In genomic region chr6:93543354-93544129, GRCm38 (mm10) we compare ENCODE assay signal across 8 mouse cellular contexts.
DNase-seq lines count a peak whose midpoint lies in the region; ATAC-seq and TF ChIP-seq lines count a peak whose summit lies in the region.
"Had no signal": no experiment of that assay in that cellular context is flagged by ENCODE, and none has a peak within 500 bp of the region (broad histone marks: within the 10 kb centered on the region; RNA-seq: fewer than 3 reads in every experiment).

No protein-coding gene starts in this region.

- H3K9me3 ChIP-seq in intestine, embryonic 16.5 days (ENCODE audit: control insufficient read depth, low read length), result no peaks in the 10 kb centered on the region
- H3K9me3 ChIP-seq: liver, embryonic 15.5 days had no signal

- ATAC-seq in intestine, embryonic 16.5 days, result no peak
- no peak for ATAC-seq in granulocyte monocyte progenitor cell, adult 5-6 weeks (replicated peaks; ENCODE audit: poor library complexity, severe bottlenecking)

- H3K36me3 ChIP-seq in liver, adult 2 months (ENCODE audit: control insufficient read depth, insufficient read depth, low read length), result no peaks in the 10 kb centered on the region
- no peaks in the 10 kb centered on the region for H3K36me3 ChIP-seq in intestine, embryonic 16.5 days (ENCODE audit: control insufficient read depth, insufficient read depth, low read length)
- no peaks in the 10 kb centered on the region for H3K36me3 ChIP-seq in thymus, adult 2 months (ENCODE audit: control insufficient read depth, insufficient read depth, low read length)
- H3K36me3 ChIP-seq: liver, embryonic 15.5 days had no signal

- WGBS in liver, adult 2 months, result 45% methylated on average over 15 of the region's 15 CpGs
- 35% methylated on average over 15 of the region's 15 CpGs for WGBS in intestine, embryonic 16.5 days
- 64% methylated on average over 15 of the region's 15 CpGs for WGBS in thymus, adult 2 months

- H3K9ac ChIP-seq in liver, adult 2 months (ENCODE audit: low read depth, low read length), result no peak overlapping the region
- no peak overlapping the region for H3K9ac ChIP-seq in intestine, embryonic 16.5 days (ENCODE audit: low read depth, low read length)
- H3K9ac ChIP-seq: liver, embryonic 15.5 days had no signal

- no peak for TF ChIP-seq POLR2A in liver, adult 2 months (IDR thresholded peaks at IDR 0.05; ENCODE audit: extremely low read depth, insufficient read depth, low read length)
- TF ChIP-seq POLR2A in thymus, adult 2 months (IDR thresholded peaks at IDR 0.05; ENCODE audit: control insufficient read depth, extremely low read depth, insufficient read depth, low read length, poor library complexity), result no peak

- peak overlapping the region; percentile 8; the same call in 1 of the 2 replicates for H3K4me2 ChIP-seq in intestine, embryonic 16.5 days (ENCODE audit: low read depth, low read length)
- H3K4me2 ChIP-seq: liver, embryonic 15.5 days had no signal

- no peak overlapping the region for H3K27ac ChIP-seq in liver, adult 2 months (replicated peaks; ENCODE audit: insufficient read depth, low read depth, low read length)
- H3K27ac ChIP-seq in intestine, embryonic 16.5 days (ENCODE audit: low read length), result no peak overlapping the region
- no peak overlapping the region for H3K27ac ChIP-seq in thymus, adult 2 months (ENCODE audit: control insufficient read depth, insufficient read depth, low read length)
- H3K27ac ChIP-seq: liver, embryonic 15.5 days had no signal

- DNase-seq in liver, adult 2 months (ENCODE audit: extremely low read depth, low read depth, low spot score), result no peak
- no peak for DNase-seq in liver
- DNase-seq in fibroblast of lung, adult 2 months (ENCODE audit: low read depth), result peak; percentile 4
- peak; percentile 19 for DNase-seq in lung, postnatal 36 days
- no peak for DNase-seq in thymus, adult 2 months

- no peak for TF ChIP-seq CTCF in liver, adult 2 months (IDR thresholded peaks at IDR 0.05; ENCODE audit: low read depth, low read length)
- no peak for TF ChIP-seq CTCF in thymus, adult 2 months (IDR thresholded peaks at IDR 0.05; ENCODE audit: borderline replicate concordance, control insufficient read depth, extremely low read depth, insufficient read depth, low read length, poor library complexity)

- H3K27me3 ChIP-seq in liver, adult 2 months (ENCODE audit: control insufficient read depth, insufficient read depth, low read length), result no peaks in the 10 kb centered on the region
- no peaks in the 10 kb centered on the region for H3K27me3 ChIP-seq in intestine, embryonic 16.5 days (replicated peaks; ENCODE audit: control insufficient read depth, insufficient read depth, low read length)
- H3K27me3 ChIP-seq in thymus, adult 2 months (ENCODE audit: control insufficient read depth, insufficient read depth, low read length), result no peaks in the 10 kb centered on the region; the same call in 1 of the 2 replicates
- H3K27me3 ChIP-seq: liver, embryonic 15.5 days had no signal

- H3K79me2 ChIP-seq in liver, adult 2 months (ENCODE audit: control insufficient read depth, insufficient read depth, low read length), result no peaks in the 10 kb centered on the region

- H3K4me1 ChIP-seq in liver, adult 2 months (ENCODE audit: control insufficient read depth, insufficient read depth, low read length), result no peaks in the 10 kb centered on the region
- H3K4me1 ChIP-seq in intestine, embryonic 16.5 days (ENCODE audit: control insufficient read depth, insufficient read depth, low read length), result no peaks in the 10 kb centered on the region
- H3K4me1 ChIP-seq in thymus, adult 2 months (replicated peaks; ENCODE audit: control insufficient read depth, insufficient read depth, low read length), result no peaks in the 10 kb centered on the region
- H3K4me1 ChIP-seq: liver, embryonic 15.5 days had no signal

- peak overlapping the region; percentile 20; the same call in 1 of the 2 replicates for H3K4me3 ChIP-seq in liver, adult 2 months (ENCODE audit: insufficient read depth, low read depth, low read length)
- H3K4me3 ChIP-seq in intestine, embryonic 16.5 days (ENCODE audit: low read length), result peak overlapping the region; percentile 6; the same call in 1 of the 2 replicates
- H3K4me3 ChIP-seq in thymus, adult 2 months (ENCODE audit: control insufficient read depth, insufficient read depth, low read length), result no peak overlapping the region
- H3K4me3 ChIP-seq: liver, embryonic 15.5 days had no signal

Comparison
In these comparisons a context has a peak if more than half of its experiments do, and no peak if none do; other contexts are left out.
1. DNase-seq: peak in fibroblast of lung, adult 2 months (single experiment) and lung, postnatal 36 days (single experiment); none in liver, adult 2 months (single experiment), liver (single experiment) and thymus, adult 2 months (single experiment).